Mouse (Mus musculus) frontal cortex, adult 2 months (tissue): ENCODE results near the gene Epb41l5. TPM values are rescaled to one million over a fixed set of nuclear protein-coding genes. Genes with fewer than 3 reads are reported as not detected.

Source experiments
- DNase-seq, 2 experiments: peaks; one replicate each; pipeline ENCODE4 v3.0.0; 2022; ENCODE audit warnings: low spot score in 1 of 2; ENCODE audit errors: extremely low spot score in 1 of 2
- polyA plus RNA-seq: library from polyadenylated mRNA; depleted of rRNA; stranded (reverse); fragments of >200 nt; gene quantifications from 2 replicates; pipeline ENCODE4 v1.2.3, GENCODE M21; 2012

Epb41l5 gene
- polyA plus RNA-seq, 1 experiment = 6.1 TPM

DNA sequence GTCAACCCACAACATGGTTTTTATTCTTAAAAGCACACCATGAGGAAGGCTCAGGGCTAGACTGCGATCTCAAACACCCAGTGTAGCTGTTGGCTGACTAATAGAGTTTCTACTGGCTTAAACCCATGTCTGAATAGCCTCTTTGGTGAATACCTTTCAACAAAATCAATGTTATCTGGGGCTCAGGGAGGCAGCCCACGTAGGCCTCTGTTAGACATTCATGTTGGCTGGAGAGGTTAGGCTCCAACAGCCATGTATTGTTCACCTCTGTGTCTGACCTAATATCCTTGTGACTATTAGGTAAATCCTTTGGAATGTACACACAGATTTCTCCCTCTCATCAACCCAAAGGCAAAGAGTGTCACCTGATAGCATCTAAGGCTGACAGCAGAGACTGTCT lies 112.7 kb downstream of the Epb41l5 start:
- DNase-seq = no peak

DNA sequence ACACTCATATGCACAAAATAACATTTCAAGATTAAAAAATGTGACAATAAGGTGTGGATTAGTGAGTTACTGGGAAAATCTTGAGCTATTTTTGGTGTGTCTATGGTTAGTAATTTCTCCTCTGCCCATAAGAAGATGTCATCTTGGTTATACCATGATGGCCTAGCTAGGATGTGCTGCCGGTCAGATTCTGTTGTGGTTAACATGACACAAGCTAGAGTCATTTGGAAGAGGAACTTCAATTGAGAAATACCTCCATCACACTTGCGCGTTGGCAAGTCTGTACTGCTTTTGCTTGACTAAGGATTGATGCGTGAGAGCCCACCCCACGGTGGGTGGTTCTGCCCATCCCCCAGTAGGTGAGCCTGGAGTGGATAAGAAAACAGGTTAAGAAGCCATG lies 114.5 kb downstream of the Epb41l5 start:
- DNase-seq = no peak

DNA sequence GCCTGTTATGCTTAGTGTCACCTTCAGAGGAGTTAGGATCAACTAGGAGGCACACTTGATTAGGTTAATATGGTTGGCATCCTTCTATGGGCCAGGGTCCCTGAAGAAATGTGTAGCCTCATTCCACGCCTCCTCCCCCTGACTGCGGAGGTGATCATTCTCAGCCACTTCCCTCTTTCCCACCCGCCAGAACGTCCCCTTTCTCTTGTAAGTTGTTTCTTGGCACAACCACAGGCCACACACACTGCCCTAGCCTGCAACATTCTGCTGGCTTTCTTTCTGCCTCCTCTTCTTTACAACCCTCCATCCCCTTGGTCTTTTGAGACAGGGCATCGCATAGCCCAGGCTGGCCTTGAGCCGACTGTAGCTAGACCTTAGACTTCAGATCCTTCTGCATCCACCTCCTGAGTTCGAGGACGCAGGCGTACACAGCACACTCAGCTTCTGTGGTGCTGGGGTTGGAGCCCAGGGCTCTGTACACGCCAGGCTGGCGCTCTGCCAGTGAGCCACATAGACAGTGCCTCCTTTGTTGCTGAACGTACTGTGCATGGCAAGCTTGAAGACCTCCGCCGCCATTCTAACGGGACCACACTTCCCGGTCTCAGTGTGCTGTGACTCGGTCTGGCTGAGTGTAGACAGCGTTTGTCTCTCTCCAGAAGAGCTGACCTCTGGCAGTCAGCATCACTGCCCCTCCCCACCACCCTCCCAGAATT lies 115.6 kb downstream of the Epb41l5 start:
- DNase-seq = no peak

DNA sequence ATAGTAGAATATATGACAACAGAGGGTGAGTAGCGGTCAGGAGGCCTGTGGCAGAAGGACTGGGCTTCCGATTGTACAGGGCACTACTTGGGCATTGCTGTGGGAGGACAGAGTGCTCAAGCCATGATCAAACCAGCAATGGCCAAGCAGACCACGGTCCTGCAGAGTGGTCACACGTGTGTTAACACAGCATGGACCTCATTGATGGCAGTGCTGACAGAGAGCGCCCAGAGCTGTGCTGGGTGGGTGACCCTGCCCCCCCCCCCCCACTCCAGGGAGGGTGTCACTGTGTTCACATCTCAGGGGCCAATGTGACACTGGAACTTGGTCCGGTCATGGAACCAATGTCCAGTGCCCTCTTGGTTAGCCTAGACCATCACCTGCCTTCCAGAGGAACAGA lies 116.6 kb downstream of the Epb41l5 start:
- no peak for DNase-seq

DNA sequence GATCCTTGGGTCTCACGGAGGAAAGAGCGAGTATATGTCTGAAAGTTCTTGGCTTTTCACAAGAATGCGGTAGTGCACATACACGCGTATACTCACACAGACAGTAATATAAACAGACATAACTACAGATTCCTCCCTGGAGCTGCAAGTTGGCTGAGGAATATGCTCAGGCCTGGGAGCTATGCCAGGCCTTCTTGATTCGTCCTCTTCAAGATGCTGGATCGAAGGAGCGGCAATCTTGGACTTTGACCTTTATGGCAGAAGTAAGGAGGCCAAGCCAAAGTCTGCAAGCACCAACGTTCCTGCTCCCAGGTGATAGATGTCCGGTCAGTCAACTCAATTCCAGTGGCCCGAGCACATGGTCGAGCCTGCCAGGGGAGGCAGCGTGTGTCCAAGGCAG lies 117.9 kb downstream of the Epb41l5 start:
- DNase-seq = no peak

DNA sequence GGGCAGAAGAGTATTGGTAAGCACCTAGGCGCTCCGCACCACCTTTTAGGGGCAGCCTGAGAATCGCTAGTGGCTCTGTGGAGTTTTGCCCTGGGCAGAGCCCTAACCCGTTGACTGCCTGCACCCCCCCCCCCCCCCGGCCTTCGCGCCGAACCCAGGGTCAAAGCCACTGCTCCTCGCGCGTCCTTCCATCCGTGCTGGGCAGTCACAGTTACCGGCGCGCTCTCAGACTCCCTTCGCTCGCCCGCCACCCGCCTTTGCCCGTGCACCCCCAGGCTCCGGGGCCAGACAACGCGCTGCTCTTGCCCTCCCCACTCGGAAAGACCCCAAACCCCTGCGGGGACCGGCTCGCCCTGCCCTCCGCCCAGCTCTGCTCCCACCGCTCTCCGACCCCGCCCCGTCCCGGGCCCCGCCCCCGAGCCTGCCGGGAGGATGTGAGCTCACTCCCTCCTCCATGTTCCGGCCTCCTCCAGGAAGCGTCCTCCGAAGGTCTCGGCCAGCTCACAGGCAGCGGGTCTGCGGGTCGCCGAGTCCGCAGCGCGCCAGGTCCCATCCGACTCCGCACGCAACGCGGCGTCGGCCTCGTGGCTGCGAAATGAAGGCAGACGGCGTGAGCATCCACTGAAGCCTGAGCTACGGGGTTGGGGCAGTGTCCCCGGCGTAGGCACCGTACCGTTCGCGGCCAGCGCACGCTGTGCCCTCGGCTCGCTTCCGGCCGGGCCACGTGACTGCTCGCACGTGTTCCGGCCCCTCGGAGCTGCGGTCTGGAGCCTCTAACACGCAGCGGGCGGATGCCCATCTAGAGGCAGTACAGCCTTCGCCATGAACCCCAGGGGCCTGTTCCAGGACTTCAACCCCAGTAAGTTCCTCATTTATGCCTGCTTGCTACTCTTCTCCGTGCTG lies 122.9 kb downstream of the Epb41l5 start, which contains the start of gene Tmem185b:
Gene Tmem185b (plus strand): TSS at position 472 of the 903 bp plus-strand sequence.
- peak; percentile 50 to 86 for DNase-seq

DNA sequence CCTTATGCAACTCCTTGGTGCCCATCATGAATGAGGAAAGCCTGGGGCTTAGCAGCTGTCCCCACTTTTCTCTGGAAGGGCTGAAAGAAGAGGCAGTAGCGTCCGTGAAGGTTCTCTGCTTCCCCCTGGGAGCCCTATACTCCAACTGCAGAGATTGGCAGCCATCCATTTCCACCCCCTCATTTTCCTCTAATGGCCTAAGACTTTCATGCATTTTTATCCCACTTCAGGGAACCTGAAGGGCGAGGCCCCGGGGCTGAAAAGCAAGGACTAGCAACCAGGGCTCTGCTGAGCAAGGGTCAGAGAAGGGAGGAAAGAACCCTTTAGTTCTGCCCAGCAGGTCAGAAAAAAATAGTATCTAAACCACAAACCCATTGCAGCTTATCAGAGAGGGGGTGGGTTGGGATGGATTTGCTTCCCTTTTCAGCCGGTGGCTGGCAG lies 123.8 kb downstream of the Epb41l5 start:
- DNase-seq = no peak

DNA sequence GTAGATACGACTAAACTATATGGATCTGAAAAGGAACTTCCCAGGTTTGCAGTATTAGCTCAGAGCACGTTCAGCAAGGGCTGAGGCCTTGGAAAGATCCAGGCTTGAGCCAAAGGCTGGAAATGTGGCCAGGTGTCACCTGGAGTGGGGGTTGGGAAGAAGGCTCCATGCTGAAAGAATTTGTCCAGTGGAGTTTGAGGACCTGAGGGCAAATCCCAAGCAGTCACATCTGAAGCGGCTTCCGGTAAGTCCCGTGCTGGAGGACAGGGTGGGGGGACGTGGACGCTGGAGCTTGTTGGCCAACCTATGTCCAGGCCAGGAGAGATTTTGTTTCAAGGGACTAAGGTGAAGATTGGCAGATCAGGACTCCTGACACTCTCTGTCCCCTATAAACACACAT lies 125.0 kb downstream of the Epb41l5 start:
- no peak for DNase-seq

DNA sequence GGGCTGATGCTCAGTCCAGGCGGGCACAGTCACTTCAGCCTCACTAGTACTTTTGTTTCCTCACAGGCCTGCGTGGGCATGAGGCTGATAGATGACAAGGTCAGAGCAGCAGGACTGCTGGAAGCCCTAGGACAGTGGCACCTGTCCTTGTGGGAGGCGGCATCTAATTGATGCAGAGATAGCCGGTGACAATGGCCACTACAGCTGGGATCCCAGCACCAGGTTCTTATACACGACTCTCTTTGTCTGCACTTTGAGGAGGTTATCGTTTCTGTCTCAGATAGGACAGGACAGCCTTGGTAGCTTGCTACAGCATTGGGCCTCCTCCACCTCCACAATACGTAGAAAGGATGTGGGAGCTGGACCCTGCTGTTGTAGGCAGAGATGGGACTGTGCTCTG lies 125.4 kb downstream of the Epb41l5 start:
- DNase-seq = no peak

DNA sequence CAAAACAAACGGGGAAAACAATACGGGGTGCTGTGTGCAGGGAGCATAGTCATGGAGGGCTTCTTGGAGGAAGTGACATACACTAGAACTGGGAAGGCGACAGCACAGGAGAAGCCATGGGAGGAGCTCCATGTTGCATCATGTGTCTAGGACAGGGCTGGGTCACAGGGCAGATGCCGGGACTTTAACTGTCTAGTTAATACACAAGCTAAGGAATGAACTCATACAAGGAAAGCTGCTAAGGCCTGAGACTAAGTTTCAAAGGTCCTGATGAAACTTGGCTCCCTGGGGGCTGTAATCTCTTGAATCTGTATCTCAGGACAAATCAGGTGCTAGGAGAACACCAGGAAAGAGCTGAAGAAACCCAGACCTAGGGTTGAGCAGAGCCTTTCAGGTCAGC lies 126.1 kb downstream of the Epb41l5 start:
- no peak for DNase-seq

DNA sequence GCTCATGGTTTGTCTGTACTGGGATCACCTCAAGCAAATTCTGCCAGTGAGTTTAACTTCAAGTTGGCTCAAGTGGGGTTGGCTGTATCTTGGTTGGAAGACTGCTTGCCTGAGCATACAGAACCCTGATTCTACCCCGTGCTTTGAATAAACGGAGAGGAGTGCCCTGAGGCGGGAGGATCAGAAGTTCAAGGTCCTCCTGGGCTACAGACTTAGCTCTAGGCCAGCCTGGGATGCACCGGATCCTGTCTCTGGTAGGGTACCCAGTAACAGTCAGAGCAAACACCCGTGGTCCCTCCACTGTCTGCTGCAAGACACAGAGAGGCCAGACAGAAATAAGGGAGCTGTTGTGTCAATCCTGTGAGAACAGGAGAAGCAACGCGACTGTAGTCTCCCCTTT lies 127.1 kb downstream of the Epb41l5 start:
- no peak for DNase-seq

DNA sequence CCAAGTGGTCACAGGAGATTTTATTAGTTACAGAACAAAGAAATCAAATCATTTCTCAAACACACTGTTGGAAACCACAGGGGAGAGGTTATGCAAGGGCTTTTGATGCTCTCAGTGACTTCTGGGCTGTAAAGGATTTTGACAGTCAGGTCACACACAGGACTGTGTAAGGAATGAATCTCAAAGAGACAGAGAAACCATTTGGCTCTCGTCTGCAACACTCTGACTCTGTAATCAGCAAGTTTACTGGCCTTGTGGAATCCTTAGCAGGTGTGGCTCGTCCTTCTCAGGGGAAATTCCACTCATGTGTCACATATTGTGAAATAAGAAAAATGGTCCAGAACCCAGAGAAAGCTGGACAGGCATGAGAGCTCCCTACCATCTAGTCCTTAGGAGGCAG lies 127.8 kb downstream of the Epb41l5 start:
- no peak for DNase-seq

DNA sequence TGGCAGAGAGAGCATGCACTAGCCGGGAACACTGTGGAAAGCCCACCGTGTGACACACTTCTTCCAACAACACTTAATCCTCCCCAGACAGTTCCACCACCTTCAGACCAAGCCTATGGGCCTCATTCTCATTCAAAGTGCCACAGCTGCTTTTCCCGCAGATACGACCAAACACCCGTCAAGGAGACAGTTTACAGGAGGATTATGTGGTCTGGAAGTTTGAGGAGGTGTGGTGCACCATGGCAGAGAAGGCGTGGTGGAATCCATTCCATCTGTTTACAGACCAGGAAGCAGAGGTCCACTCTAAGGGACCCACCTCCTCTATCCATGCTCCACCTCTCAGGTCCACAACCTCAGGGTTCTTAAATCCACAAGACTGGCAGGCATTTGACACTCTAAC lies 129.5 kb downstream of the Epb41l5 start:
- no peak for DNase-seq

DNA sequence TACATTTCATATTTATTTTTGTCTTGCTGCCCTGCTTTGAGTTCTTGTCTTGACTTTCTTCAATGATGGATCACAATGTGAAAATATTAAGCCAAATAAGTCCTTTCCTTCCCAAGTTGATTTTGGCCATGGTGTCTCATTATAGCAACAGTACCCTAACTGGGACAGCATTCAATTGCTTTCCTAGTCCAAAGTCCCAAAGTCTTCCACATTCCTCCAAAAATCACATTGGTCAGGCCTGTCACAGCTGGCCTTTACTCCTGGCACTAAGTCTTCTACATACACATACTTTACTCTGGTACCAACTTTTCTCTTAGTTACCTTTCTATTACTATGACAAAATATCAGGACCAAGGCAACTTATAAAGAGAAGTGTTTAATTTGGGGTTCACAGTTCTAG lies 130.0 kb downstream of the Epb41l5 start:
- no peak for DNase-seq

DNA sequence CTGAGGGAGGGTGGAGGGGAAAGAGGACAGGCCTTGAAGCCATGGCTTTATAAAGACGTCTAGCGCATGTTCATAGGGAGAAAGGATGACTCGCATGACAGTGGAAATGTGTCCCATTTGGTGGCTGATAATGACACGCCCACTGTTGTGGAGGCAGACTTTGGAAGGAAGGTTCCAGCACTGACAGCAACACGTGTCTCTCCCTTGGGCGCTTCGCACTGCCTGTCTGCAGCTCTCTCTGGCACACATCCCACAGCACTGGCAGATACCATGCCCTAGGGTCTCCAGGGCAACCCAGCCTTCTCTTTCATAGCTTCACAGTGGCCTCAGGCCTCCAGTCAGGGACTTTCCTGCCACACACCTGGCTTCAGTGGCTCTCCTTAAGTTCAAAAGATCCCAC lies 130.7 kb downstream of the Epb41l5 start:
- DNase-seq = no peak

DNA sequence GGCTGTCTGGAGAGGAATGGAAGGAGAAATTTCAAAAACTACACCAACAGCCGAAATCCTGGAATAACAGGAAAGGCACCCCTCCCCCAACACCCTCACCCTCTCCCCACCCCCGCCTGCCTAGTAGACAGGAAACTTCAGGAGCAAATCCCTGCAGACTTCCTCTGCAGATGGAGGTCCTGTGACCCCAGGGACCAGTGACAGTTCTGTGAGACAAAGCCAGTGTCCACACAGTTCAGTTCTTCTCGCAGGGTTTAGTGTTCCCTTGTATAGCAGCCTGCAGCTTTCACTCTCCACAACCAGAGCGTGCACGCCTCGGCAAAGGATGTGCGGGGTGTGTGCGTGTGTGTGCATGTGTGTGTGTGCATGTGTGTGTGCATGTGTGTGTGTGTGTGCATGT lies 137.9 kb downstream of the Epb41l5 start:
- DNase-seq = no peak

DNA sequence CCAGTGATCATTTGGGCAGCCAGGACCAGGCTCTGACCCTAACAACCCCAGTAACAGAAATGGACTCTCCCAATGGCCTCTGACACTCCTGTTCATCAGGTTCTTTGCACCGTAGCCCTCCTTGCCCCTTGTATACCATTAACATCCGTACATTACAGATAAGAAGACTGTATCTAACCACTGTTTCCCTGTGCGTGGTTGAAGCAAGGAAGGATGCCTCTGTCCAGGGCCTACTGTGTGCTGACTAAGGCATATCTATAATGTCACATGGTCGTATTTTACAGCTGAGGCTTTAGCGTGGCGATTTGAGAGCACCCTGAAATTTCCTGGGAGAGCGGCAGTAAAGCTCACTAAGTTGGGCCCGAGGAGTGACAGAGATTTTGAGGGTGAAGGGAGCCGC lies 138.4 kb downstream of the Epb41l5 start:
- DNase-seq = no peak

DNA sequence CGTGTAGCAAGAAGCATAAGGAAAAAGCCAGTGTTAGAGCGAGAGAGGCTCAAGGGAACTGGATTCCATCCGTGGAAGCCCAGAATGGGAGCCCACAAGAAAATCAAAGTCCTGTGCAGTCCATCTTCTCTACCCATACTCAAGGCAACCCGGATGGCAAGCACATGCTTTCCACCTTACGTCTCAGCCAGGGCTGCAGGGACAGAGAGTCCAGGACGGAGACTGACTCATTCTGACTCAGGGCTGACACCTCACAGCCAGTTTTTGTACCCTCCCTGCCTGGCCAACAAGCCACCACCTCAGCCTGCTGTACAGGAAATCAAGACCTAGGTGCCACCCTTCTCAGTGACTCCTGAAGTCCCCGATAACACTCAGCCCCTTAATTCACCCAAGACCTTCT lies 139.3 kb downstream of the Epb41l5 start:
- DNase-seq = no peak

DNA sequence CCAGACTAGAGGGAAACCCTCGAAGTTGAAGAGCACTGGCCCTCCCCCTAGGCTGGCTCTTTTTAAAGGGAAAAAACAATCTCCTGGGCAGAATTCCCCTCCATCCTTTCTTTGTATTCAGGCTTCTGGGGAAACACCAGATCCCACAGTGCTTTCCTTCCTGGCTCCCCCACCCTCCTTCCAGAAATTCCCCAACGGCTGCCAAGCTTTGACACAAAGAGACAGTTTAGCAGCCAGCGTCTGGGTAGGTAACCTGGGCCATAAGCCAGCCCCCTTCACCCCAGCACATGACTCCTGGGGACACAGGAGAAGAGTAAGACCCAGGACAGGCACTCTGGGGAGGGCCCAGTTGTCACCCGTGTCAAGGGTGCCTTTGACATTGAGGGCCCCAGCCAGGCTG lies 140.3 kb downstream of the Epb41l5 start:
- DNase-seq = no peak

DNA sequence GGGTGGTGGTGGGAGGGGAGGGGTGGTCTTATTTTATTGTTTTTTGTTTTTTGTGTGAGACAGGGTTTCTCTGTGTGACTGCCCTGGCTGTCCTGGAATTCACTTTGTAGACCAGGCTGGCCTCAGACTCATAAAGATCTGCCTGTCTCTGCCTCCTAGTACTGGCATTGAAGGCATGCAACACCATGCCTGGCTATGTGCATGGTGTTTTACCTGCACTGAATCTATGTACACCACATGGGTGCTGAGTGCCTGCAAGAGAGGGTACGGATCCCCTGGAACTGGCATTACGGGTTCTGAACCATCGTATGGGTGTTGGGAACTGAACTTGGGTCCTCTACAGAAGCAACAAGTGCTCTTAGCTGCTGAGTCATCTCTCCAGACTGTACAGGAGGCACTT lies 142.8 kb downstream of the Epb41l5 start:
- DNase-seq = no peak

DNA sequence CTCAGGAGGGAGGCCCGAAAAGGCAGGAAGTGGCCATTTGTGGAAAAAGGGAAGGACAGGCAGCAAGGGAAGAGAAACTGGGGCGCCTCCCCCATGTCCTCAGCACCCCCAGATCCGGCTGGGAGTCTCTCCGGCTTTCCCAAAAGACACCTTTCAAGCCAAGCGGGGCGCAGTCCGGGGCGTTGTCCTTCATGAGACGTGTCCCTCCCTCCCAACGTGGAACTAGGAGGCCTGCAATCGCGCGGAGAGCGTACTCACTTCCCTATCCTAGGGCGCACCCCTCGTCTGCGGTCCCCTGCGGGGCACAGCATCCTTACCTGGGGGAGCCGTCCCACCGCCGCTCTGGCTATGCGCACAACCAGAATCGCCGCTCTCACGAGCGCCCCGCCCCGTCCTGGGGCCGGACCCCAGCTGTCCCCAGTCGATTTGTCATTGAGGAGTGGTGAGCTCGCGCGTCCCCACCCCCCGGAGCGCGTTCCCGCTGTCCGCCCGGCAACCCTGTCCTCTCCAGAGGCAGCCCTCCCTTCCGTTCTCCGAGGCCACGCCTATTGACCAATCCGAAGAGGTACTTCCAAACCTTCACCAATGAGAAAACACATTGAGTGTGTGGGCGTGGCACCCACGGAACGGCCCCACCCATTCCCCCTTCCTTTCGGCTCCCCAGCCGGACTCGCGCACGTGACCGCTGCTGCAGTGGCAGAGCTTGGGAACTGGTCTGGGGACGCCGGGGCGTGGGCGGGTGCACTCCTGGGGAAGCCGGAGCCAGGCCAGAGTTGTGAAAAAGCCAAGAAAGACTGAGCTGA lies 144.3 kb downstream of the Epb41l5 start, which contains the start of gene Ralb:
Gene Ralb (minus strand): TSS at position 535 of the 803 bp plus-strand sequence.
- DNase-seq = peak; percentile 98
